Mouse (Mus musculus) embryonic facial prominence, embryonic 11.5 days (tissue): ENCODE measurements around the gene Srgap1. TPM values are rescaled to one million over a fixed set of nuclear protein-coding genes. Genes with fewer than 3 reads are reported as not detected.

ENCODE experiments used
- ATAC-seq: fragments of 200-750 bp; cut with Nextera tagmentation; replicated peaks from 2 replicates; pipeline ENCODE4 v1.8.0; 2017; ENCODE audit warnings: low read depth; ENCODE audit not compliant: insufficient number of reproducible peaks, low FRiP score, low TSS enrichment
- DNase-seq: peaks from one replicate; pipeline ENCODE4 v3.0.0-alpha.2; 2015; ENCODE audit warnings: low spot score
- H3K27ac ChIP-seq: fragments of 300-500 bp; sonication (generic); replicated peaks from 2 replicates; pipeline ENCODE4 v1.5.1; 2014; ENCODE audit warnings: mild to moderate bottlenecking, low read depth, low read length, control low read depth
- H3K27me3 ChIP-seq: fragments of 300-500 bp; sonication (generic); 2 replicates; pipeline ENCODE4 v1.6.1; 2014; ENCODE audit warnings: mild to moderate bottlenecking, low read length, moderate library complexity, mixed read lengths; ENCODE audit not compliant: control insufficient read depth, insufficient read depth
- H3K36me3 ChIP-seq: fragments of 300-500 bp; sonication (generic); replicated peaks from 2 replicates; pipeline ENCODE4 v1.6.1; 2014; ENCODE audit warnings: low read depth, mild to moderate bottlenecking, low read length, moderate library complexity, mixed read lengths; ENCODE audit not compliant: control insufficient read depth, insufficient read depth
- H3K4me1 ChIP-seq: fragments of 300-500 bp; sonication (generic); 2 replicates; pipeline ENCODE4 v1.6.1; 2014; ENCODE audit warnings: low read length, mixed read lengths; ENCODE audit not compliant: control insufficient read depth, insufficient read depth
- H3K4me2 ChIP-seq: fragments of 300-500 bp; sonication (generic); 2 replicates; pipeline ENCODE4 v1.6.1; 2014; ENCODE audit warnings: low read depth, mild to moderate bottlenecking, control low read depth, low read length, moderate library complexity
- H3K4me3 ChIP-seq: fragments of 300-500 bp; sonication (generic); 2 replicates; pipeline ENCODE4 v1.5.1; 2014; ENCODE audit warnings: low read depth, low read length, control low read depth
- H3K9ac ChIP-seq: fragments of 300-500 bp; sonication (generic); replicated peaks from 2 replicates; pipeline ENCODE4 v1.6.1; 2014; ENCODE audit warnings: mild to moderate bottlenecking, control low read depth, low read length
- H3K9me3 ChIP-seq: fragments of 300-500 bp; sonication (generic); replicated peaks from 2 replicates; pipeline ENCODE4 v1.6.1; 2016; ENCODE audit warnings: mild to moderate bottlenecking, low read length, inconsistent platforms, mixed read lengths; ENCODE audit not compliant: control insufficient read depth
- WGBS: fragments of 180-500 bp; shearing (Covaris S2); extraction: QIAGEN DNeasy Blood & Tissue Kit; methylation state at CpG from one replicate; pipeline ENCODE4 v1.1.7; 2014; 5-methylcytosine and 5-hydroxymethylcytosine counted together
- polyA plus RNA-seq: library from polyadenylated mRNA; unstranded; fragments of >200 nt; fragmentation: Nextera tagmentation; extraction: Ambion mirVana; gene quantifications from 2 replicates; pipeline ENCODE4 v1.2.1, GENCODE M21; 2014

The Srgap1 gene
- polyA plus RNA-seq, 1 experiment from 2014 or later = 8.8 TPM

DNA sequence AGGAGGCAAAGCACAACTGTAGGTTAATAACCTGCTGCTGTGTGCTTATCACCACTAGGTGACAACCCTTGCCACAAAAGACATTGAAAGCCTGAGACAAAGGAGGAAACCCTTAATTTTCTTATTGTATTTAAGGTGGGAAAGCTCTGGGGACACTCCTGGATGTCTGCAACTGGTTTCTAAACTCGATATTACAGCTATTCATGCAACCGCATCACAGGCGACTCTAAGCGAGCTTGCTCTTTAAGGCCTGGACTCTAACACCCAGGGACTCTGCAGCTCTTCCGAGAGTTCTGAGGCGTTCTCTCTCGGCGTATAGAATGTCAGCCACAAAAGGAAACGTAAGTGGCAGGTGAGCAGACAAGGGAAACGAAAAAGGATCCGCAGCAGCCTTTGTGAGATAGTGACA is 241.2 kb downstream of the Srgap1 start:
- DNase-seq (no peak), ATAC-seq (no peak)
- H3K9me3 ChIP-seq = no peaks in the 10 kb centered on the region
- peaks cover 2% of the 10 kb centered on the region for H3K36me3 ChIP-seq
- no peak overlapping the region for H3K4me3 ChIP-seq
- 71% methylated on average over 11 of the region's 11 CpGs for WGBS
- no peaks in the 10 kb centered on the region for H3K4me1 ChIP-seq
- 0 out of 2 replicates have a peak overlapping the region, but pooled peaks have one; percentile 8 for H3K9ac ChIP-seq
- no peak overlapping the region for H3K4me2 ChIP-seq
- H3K27ac ChIP-seq = no peak overlapping the region
- no peaks in the 10 kb centered on the region for H3K27me3 ChIP-seq

DNA sequence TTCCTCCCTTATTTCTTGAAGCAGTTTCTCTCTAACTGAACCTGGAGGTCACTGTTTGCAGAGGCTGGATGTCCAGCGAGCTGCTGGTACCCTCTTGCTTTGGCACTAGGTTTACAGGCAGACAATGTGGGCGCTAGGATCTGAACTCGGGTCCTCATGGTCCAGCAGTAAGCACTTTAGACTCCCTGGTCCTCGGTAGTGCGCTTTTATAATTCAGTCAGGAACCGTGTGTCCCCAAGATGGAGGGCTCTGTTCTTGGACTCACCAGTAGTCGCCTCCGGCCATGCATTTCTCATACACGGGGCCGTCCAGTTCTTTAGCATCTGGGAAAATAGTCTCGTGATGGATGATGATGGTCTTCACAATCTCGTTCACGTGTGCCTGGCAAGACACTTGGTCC is 242.6 kb downstream of the Srgap1 start:
- H3K4me1 ChIP-seq = no peaks in the 10 kb centered on the region
- H3K36me3 ChIP-seq = peaks cover 2% of the 10 kb centered on the region
- no peak overlapping the region for H3K27ac ChIP-seq
- no peak overlapping the region for H3K9ac ChIP-seq
- no peaks in the 10 kb centered on the region for H3K27me3 ChIP-seq
- no peaks in the 10 kb centered on the region for H3K9me3 ChIP-seq
- H3K4me3 ChIP-seq = no peak overlapping the region
- DNase-seq (no peak), ATAC-seq (no peak)
- WGBS = 92% methylated on average over 13 of the region's 13 CpGs
- no peak overlapping the region for H3K4me2 ChIP-seq

DNA sequence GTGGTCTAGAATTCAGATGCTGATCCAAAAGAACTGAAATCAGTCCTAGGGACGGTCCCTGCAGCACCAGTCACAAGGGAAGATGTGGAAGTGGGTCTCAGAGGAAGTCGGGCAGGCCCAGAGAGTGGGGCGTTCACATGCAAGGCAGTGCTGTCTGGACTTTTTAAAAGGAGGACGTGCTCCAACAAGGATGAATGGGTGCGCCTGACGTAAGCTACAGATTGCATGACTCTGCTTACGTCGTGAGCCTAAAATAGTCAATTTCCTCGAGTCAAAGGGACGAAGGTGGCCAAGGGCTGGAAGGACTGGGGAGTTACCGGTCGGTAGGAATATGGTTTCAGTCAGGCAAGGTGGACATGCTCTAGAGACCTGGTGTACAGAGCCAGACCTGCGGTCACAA is 247.1 kb downstream of the Srgap1 start:
- Histone ChIP-seq H3K27ac (no peak overlapping the region), H3K9me3 (no peaks in the 10 kb centered on the region), H3K36me3 (peaks cover 2% of the 10 kb centered on the region), H3K9ac (no peak overlapping the region), H3K4me3 (no peak overlapping the region), H3K27me3 (no peaks in the 10 kb centered on the region), H3K4me1 (no peaks in the 10 kb centered on the region), H3K4me2 (no peak overlapping the region)
- WGBS = 92% methylated on average over 13 of the region's 13 CpGs
- ATAC-seq (no peak), DNase-seq (no peak)

DNA sequence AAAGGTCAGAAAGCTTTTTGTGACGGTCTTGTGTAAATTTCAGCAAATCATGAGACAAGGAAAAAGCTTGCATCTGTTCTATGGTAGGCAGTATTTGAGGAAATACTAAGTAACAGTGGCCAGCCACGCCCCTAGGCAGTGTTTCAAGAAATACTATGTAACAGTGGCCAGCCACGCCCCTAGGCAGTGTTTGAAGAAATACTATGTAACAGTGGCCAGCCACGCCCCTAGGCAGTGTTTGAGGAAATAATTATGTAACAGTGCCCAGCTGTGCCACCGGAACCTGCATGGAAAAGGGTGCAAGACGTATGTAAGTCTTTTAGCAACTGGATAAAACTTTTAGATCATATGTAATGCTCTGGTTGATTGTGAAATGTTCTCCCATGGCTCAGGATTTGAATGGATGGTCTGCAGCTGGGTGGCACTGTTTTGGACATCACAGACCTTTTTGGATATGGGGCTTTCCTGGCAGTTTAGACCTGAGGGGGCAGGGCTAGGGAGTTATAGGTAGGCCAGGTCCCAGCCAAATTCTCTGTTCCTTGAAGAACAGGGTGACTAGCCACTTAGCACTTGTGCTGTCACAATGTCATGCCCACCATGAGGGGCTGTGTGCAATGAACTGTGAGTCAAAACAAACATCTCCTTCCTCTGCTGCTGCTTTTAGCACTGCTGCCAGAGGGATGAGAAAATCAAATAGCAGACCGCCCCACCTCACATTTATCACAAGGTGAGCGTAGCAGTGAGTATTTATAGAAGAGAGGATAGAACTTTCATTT is 250.9 kb downstream of the Srgap1 start:
- no peaks in the 10 kb centered on the region for H3K4me1 ChIP-seq
- no peak for ATAC-seq
- H3K9me3 ChIP-seq = no peaks in the 10 kb centered on the region
- H3K27me3 ChIP-seq = no peaks in the 10 kb centered on the region
- H3K4me3 ChIP-seq = no peak overlapping the region
- H3K36me3 ChIP-seq = no peaks in the 10 kb centered on the region; the same call in 1 of the 2 replicates
- H3K9ac ChIP-seq = no peak overlapping the region
- no peak overlapping the region for H3K4me2 ChIP-seq
- 80% methylated on average over 8 of the region's 8 CpGs for WGBS
- H3K27ac ChIP-seq = no peak overlapping the region
- DNase-seq = no peak

DNA sequence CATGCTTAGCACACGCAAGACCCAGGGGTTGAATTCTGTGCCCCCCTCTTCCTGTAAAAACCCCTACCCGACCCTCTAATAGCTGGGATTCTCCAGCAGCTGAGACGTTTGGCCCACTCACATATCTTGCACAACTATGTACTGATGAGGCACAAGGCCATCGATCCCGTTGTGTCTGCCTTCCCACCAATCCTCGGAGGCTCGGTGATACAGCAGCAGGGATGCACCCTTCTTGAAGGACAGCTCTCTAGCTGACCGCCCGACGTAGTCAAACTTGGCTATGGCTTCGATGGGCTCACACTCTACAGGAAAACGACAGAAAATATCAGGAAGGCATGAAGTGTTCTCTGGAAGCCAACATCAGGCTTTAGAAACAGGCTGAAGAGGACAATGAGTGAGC is 252.6 kb downstream of the Srgap1 start:
- Histone ChIP-seq H3K27me3 (no peaks in the 10 kb centered on the region), H3K27ac (no peak overlapping the region), H3K4me3 (no peak overlapping the region), H3K9me3 (no peaks in the 10 kb centered on the region), H3K4me1 (no peaks in the 10 kb centered on the region), H3K9ac (no peak overlapping the region), H3K36me3 (no peaks in the 10 kb centered on the region), H3K4me2 (no peak overlapping the region)
- 91% methylated on average over 12 of the region's 12 CpGs for WGBS
- ATAC-seq = no peak
- DNase-seq = no peak

DNA sequence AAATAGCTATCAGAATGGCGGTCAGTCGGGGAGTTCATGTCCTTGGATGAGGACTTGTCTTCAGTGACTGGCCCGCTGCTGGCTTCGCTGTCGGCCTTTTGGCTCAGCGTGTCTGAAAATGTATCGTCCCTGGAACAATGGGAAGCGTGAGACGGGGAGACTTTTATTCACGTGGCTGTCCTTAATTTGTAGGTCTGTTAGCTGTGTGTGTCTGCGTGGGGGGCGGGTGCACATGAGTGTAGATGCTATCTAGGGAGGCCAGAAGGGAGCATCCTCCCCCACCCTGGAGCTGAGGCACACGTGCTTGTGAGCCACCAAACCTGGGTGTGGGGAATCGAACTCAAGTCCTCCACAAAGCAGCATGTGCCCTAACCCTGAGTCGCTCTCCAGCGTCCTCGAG is 254.5 kb downstream of the Srgap1 start:
- Histone ChIP-seq H3K4me3 (no peak overlapping the region), H3K27me3 (no peaks in the 10 kb centered on the region), H3K4me2 (no peak overlapping the region), H3K27ac (no peak overlapping the region), H3K9ac (no peak overlapping the region), H3K4me1 (no peaks in the 10 kb centered on the region), H3K9me3 (no peaks in the 10 kb centered on the region), H3K36me3 (no peaks in the 10 kb centered on the region)
- no peak for ATAC-seq
- 91% methylated on average over 17 of the region's 17 CpGs for WGBS
- DNase-seq = no peak

DNA sequence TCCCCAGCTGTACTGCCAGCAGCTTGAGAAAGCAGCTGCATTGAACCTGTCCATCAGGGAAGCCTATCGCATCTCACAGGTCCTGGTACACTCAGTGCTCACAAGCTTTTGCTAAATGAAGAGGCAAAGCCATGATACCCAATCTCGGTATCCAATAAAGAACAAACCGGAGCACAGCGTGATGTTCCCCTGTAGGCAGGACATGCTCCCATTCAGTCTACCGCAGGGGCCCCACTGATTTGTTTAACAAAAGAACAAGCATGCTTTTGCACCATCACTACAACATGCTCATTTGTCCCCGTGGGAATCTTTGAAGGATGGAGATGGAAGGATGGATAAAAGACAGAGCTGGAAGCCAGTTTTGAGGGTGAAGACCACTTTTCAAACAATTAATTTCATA is 257.0 kb downstream of the Srgap1 start:
- H3K4me1 ChIP-seq = no peaks in the 10 kb centered on the region
- H3K9ac ChIP-seq = no peak overlapping the region
- H3K4me2 ChIP-seq = no peak overlapping the region
- H3K27me3 ChIP-seq = no peaks in the 10 kb centered on the region
- DNase-seq (no peak), ATAC-seq (no peak)
- no peaks in the 10 kb centered on the region; the same call in 1 of the 2 replicates for H3K36me3 ChIP-seq
- WGBS = 59% methylated on average over 6 of the region's 6 CpGs
- no peak overlapping the region for H3K4me3 ChIP-seq
- H3K9me3 ChIP-seq = no peaks in the 10 kb centered on the region
- H3K27ac ChIP-seq = no peak overlapping the region

DNA sequence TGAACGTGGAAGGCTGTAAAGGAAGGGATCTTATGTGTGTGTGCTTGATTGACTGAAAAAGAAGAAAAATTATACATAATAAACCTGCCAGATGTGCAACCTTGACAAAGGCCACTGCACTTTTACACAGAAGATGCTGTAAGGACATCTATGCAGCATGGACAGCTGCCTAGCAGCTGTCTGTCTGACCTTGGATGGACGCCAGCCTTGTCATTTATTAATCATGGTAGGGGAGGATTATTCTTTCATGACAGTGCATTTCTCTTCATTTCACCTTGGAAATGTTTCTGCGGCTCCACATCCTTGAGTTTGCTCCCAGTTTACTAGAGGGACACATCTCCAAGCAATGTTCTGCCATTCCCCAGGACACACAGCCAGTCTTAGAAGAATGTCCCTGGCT is 258.6 kb downstream of the Srgap1 start:
- Histone ChIP-seq H3K4me1 (no peaks in the 10 kb centered on the region), H3K9ac (no peak overlapping the region), H3K27ac (no peak overlapping the region), H3K4me2 (no peak overlapping the region), H3K27me3 (no peaks in the 10 kb centered on the region), H3K4me3 (no peak overlapping the region), H3K9me3 (no peaks in the 10 kb centered on the region), H3K36me3 (peaks cover 4% of the 10 kb centered on the region)
- WGBS = 89% methylated on average over 3 of the region's 3 CpGs
- no peak for DNase-seq
- ATAC-seq = no peak
